Mouse (Mus musculus): ENCODE measurements around the gene Cd6. TPM values are rescaled to one million over a fixed set of nuclear protein-coding genes. Genes with fewer than 3 reads are reported as not detected.

The Cd6 gene
- total RNA-seq, 2 experiments from 2014 or later, result 0.22 to 0.52 TPM

DNA sequence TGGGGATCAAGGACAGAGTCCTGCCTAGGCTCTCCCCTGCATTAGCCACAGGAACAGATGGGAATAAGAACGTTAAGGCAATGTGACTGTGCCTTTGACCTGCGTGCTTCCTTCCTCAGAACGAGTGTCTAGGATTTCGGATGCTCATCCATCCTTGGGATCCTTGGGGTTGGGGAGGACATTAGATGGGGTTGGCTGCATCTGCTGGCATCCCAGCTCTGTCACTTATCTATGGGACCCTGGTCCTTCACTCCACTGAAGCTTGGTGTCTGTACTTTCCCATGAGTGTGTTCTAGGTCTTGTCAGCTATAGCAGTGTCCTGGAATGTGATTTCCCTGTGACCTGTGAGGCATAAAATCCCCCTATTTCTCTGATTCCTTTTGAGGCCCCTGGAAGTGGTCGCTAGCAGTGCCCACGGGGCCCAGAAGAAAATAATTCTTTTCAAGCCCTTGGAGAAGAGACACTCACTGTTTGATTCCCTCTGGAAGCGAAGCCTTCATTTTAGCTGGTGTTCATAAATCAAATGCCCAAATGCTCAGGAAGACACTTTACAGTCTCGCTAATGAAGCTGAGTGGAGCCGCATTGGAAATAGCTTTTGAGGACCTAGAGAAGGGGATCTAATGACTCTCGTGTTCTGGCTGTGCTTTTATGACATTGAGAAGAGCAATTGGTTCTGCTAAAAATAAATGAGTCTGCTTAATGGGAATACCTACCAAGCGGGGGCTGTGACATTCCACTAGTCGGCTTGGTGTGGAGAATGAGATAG is 60.2 kb downstream of the Cd6 start:
- intact Hi-C loops (cut with DNase I), result loop anchor here (2.0 kb wide), 1 partner anchor 19 kb away; no protein-coding TSS in a partner anchor
- DNase-seq, result no peak

DNA sequence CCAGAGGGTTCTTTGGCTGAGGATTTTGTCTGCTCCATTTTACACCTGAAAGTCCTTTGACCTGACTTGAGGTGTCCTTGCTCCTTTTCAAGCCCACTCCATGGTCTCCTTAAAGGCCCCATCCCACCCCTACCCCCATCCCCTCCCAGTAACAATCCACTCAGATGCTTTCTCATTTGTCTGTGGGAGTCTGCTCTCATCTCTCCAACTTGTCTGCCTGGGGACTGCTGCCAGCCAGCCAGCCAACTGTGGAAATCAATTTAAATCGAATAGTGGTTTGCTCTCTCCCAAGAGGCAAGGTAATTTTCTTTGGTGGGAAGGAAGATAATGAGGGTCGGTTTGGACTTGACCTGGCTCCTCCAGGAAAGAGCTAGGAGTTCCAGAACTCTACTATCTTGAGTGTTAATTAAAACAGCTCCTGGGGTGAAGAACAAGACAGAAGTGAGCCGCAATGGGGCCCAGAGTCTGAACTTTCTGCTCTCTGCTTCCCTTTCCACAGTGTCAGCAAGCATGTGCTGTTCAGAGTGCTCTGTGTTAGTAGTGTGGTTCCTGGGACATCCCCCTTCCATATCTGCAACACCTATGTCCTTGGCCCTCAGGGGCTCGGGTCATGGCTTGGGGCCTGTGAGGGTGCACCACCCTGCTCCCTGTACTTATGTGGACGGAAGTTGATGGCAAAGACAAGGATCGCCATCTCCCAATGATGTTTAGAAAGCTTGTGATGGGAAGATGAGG is 61.0 kb downstream of the Cd6 start:
- DNase-seq, result no peak
- intact Hi-C loops (cut with DNase I), result loop anchor here (2.0 kb wide), 1 partner anchor 20 kb away; no protein-coding TSS in a partner anchor

DNA sequence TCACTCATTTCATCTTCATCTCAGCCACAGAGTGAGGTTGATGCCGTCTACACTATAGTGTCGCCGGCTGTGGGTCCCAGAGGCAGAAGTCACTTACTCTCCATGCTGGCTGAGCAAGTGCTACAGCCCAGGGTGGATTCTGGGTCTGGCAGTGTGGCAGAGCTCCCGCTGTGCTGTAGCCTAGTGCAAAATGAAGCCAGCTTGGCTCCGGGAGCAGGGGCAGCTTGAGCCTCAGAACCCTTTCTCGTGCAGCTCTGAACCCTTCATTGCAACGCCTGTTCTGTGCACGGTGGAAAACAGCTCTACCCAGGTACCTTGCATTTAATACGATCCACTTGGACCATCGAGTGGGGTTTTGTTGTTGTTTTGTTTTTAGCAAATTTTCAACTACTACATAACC is 62.2 kb downstream of the Cd6 start:
- intact Hi-C loops (cut with DNase I), result loop anchor here (2.0 kb wide), 1 partner anchor 21 kb away; no protein-coding TSS in a partner anchor
- DNase-seq, result no peak

DNA sequence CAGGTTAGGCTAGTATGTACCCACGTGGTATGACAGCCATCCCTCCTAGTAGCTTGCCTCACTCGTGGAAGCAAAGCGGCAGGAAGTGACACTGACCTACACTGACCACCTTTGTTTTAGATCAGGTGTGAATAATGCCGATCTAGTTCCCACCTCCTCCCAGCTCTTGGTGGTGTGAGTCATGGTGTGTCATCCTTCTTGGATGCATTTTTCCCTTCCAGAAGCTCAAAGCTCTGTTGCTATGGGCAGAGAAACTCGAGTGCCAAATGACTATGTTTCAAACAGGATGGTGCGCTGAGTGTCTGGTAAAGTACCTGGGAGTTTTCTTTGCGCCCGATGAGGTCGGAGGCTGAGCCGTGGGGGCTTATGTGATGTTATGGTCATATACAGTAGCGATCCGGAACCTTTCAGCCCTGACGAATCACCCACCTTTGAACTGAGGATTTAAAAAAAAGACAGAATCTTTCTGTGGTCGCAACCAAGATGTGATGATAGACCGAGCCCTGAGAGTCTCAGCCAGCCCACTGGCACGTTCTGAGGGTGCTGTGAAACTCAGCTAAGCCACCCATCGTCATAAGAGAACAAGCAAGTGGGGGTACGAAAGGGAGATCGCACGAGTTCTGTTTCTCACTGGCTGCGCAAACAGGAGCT is 66.4 kb downstream of the Cd6 start:
- intact Hi-C loops (cut with DNase I), result no loop called here
- DNase-seq, result no peak

DNA sequence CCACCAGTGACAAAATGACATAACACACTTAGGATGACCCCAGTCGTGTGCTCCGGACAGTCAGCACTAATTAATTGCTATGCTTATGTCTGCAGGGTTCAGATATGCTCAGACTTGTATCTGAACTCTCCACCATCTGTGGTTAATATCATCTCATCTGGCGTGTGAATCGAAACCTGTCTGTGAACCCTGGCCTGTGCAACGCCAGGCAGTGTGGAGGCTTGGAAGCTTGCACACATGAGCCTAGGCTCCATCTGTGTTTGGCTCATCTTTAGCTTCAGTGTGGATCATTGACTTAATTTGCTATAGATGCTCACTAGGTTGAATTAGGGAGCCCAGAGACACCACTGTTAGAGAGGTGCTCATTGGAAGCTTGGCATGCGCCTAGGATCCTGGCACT is 67.4 kb downstream of the Cd6 start:
- no peak for DNase-seq
- intact Hi-C loops (cut with DNase I), result no loop called here

DNA sequence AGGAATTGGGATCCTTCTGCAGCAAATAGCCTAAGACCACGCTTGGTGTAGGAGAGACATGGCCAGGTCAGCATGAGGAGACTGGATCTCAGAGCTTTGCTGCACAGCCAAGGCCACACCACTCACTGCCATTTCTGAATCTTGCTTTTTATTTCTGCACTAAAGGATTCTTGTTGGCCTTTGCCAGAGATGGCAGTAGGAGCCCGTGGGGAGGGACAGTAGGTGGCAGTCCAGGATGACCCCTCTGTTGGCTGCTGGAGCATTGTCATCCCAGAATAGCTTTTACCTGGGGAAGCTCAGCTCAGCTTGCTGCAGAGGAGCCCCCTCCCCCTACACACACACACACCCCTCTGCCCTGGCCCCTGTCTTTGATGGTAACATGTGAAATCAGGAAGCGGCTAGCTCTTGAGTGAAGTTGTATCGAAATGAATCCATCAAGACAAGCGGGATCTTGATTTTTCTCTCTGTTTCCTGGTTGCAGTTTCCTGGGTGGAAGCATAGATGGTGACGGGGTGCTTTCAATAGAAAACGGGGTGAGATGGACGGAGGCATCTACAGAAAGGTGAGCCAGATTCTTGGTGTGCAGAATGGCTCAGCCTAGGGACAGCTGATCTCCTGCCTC is 68.0 kb downstream of the Cd6 start:
- intact Hi-C loops (cut with DNase I), result no loop called here

DNA sequence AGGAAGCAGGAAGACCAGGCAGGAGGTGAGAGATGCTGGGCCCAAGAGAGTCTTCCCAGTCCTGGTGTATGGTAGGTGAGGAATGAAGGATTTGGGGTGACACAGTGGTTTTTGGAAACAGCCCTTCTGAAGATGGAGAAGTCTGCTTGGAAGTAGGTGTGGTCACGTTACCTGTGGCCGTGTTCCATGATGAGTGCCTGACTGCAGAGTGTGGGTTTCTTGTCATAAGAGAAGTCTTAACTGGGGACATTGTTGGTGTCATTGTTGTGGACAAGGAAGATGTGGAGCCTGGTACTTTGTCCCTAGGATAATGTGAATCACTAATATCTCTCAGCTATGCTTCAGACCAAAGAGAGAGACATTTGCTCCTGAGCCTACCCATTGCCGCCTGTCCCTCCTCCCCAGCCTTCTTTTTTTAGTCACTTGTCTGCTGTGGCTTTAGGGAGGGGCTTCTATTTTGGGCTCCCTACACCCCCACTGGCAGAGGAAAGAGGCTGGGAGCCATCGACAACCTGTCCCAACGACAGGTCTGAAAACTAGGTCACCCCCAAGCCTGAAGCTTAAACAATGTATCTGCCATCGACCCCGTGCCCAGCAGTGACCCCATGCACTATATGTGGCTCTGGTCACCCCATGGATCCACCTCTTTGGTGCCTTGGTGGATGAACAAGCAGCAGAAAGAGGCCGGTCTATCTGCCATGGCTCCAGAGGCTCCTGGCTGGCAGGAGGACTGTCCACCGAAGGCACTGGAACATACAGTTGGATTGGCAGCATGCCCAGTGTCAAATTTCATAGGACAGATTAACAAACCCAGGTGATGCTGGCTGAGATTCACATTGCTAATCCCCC is 69.7 kb downstream of the Cd6 start:
- DNase-seq, result peak; percentile 73 to 77
- intact Hi-C loops (cut with DNase I), result no loop called here

More for the DNA sequence above, 68.0 kb downstream of the Cd6 start:
- DNase-seq, result no peak

DNA sequence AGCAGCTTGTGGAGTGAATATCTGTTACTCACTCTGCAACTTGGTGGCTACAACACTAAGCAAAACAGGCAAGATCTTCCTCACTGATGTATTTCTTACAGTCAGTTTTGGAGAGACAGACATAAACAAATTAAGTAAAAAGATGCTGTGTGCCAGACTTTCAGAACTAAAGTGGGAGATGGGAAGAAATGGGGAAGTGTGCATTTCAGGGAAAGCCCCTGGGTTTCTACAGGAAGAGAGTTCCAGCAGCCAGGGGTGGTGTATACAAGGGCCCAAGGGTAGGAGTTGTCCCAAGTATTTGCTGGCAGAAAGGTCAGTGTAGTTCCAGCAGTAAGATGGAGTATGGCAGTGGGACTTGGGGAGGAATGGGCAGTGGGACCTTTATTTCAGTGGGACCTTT is 70.3 kb downstream of the Cd6 start:
- no peak for DNase-seq
- intact Hi-C loops (cut with DNase I), result no loop called here

DNA sequence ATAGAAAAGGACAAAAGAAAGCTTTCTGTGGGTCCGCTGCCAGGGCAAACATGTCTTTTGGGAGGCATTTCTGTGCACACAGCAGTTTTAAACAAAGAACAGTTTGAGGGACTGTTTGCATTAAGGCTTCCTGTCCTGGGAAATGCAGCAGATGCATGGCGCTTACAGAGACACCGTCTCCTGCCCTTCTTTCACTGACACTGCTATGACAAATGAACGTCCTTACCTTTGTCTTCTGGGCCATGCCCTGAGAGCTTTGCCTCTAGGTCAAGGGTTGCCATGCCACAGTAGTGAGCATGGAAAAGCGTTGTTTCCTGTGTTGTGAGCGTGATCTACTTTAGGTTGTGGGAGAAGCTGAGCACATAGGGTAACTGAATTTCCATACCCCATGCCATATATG is 71.2 kb downstream of the Cd6 start:
- DNase-seq, result no peak
- intact Hi-C loops (cut with DNase I), result no loop called here

DNA sequence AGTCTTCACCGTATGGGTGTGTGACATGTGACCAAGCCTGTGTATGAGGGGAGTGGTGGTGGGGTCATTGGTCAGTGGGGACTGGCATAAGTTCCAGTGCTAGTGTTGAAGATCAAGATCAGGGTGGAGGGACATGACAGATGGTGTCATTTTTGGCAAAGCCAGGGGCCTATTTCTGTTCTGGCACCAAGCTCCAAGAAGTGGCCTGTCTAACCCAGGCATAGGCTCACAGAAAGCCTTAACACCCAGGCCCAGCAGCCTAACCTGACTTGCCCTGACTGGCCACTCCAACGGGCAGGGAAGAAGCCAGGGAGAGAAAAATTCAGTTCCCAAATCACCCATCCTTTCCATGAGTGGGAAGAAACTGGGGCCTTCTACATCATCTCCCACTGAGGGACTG is 72.3 kb downstream of the Cd6 start:
- intact Hi-C loops (cut with DNase I), result no loop called here
- DNase-seq, result no peak

DNA sequence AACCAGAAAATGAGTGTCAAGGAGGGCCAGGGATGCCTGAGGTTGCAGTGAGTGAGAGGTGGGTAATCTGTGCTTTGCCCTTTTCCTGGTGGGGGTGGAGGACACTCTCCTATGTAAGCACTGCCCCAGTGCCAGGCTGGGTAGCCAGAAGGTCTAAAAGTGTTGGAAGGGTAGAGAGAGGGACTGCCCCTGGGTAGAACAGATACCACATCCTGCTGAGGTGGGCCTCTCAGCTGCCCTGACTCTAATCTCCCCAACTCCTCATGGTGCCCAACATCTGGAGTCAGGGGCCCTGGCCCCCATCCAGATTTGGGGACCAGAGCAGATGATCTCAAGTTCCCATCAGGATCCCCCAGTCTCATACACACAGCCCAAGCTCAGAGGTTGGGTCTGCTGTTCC is 72.7 kb downstream of the Cd6 start:
- DNase-seq, result no peak
- intact Hi-C loops (cut with DNase I), result no loop called here

DNA sequence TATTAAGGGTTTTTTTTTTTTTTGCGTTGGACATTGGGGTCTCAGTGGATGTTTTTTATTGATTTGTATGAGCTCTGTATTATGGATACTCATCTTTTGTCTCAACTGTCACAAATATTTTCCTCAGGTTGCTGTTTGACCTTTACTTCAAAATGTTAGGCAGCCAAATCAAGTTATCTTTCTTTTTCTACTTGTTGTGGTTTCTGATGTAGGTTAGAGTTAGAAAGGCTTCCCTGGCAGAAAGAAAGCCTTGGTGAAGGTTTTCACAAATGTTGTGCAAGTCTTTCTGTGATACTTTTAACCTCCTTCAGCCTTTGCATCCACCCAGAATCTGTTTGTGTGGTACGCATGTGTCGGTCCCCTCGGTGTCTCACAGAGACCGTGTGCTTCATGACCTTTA is 77.2 kb downstream of the Cd6 start:
- no peak for DNase-seq
- intact Hi-C loops (cut with DNase I), result no loop called here

DNA sequence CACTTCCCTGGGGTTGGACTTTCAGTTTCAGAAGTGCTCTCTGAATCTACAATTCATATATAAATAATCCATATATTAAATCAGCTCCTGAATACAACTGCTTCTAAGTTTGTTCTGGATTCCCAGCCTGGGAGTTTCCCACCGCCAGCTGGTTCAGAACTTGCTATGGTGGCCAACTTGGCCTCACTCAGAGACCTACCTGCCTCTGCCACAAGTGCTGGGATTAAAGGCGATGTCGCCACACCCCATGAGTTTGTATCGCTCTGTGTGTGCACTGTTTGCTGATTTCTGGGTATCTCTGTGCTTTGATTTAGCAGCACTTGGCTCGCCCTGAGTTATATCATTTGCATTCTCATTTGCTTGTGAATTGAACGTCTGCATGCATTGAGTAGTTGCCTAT is 77.8 kb downstream of the Cd6 start:
- DNase-seq, result no peak
- intact Hi-C loops (cut with DNase I), result no loop called here

DNA sequence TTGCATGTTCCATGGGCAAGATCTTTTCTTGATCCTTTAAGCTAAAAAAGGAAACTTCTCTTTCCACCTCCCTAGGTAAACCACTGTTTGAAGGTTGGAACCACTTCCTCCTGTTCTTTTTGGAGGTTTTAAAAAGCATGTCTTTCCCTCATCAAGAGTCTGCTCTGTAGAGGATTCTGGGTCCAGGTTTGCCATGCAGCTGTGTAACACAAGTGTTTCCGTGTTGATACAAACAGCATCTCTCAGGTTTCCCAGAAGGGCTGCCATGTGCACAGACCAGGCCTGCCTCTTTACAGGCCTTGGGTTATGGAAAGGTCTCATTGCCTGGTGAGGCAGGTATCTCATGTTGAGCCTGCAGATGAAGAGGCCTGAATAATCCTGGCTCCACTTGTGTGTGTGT is 78.3 kb downstream of the Cd6 start:
- no peak for DNase-seq
- intact Hi-C loops (cut with DNase I), result no loop called here

DNA sequence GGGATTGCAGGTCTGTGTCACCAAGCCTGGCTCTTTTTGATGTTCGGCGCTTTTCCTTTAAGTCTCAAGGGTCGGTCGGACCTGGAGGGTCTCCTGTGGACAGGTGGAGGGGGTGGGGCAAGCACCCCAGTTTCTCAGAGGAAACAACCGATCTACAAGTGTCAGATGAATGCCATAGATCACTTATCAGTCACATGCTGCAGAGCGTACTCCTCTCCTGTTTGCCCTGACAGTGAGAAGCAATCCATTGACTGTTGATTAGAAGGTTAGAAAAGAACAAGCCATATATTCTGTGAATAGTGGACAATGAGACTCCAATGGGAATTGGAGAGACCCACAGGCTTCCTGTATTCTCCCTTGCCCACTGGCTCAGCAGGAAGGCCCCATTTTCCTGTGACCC is 79.7 kb downstream of the Cd6 start:
- intact Hi-C loops (cut with DNase I), result no loop called here
- no peak for DNase-seq

DNA sequence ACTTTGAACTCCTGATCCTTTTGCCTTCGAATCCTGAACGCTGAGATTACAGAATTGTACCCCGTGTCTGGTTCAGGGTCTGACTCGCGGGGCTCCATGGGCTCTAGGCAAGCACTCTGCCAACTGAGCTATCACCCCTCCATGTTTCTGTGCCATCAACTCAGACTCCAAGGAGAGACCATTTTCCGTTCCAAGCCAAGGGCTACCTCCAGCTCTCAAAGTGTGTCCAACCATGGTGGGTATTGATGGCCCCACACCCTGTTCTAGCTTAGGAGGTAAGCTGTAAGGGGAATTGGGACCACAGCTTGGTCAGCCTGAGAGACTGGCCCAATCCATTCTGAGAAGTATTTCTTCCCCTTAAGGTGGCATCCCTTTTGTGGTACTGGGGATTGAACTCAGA is 80.6 kb downstream of the Cd6 start:
- no peak for DNase-seq
- intact Hi-C loops (cut with DNase I), result no loop called here

DNA sequence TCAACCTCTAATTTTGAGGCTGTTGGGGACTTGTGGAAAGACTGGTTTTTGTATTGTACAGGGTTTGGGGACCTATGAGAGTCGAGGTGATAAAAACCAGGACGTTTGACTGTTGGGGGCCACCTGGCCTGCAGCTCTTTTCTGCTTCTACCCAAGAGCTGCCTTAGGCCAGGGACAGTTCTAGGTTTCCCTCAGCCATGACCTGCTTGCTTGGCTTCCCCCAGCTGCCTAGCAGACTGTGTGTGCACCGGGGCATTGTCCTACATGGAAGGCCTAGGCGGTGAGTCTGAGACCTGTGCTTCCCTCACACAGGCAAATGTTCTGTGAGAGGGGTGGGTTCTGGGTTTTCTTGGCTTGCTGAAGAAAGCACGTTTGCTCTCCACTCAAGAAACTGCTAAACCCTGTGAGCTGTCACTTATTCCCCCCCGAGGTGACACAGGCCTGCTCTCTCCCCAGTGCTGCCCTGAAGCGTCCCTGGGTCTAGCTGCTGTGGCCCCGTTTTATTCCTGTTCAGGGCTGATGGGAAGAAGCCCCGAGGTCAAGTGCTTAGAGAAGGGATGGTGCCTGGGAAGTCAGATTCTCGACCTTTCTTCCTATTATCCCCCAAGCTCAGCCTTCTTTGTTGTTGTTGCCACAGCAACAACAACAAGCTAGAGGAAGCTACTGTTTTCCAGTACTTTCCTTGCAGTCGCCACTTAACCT is 81.3 kb downstream of the Cd6 start:
- DNase-seq, result no peak
- intact Hi-C loops (cut with DNase I), result no loop called here

DNA sequence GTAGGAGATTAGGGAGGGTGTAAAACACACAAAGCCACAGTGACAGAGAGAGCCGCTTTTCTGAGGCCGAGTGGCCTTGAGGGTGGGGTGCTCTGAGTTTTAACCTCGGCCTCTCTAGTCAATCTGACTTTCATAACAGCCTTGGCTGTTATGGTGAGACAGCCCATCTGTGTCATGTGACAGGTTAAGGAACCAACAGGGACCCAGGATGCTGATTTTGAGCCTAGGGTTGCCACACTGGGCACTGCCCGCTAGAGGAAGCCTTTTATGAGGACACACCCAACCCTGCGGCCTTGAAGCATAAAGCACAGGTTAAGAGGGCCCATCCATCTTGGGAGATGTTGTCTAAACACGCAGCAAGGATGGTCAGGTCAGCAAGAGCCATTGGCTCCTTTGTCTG is 82.1 kb downstream of the Cd6 start:
- intact Hi-C loops (cut with DNase I), result no loop called here
- DNase-seq, result no peak

DNA sequence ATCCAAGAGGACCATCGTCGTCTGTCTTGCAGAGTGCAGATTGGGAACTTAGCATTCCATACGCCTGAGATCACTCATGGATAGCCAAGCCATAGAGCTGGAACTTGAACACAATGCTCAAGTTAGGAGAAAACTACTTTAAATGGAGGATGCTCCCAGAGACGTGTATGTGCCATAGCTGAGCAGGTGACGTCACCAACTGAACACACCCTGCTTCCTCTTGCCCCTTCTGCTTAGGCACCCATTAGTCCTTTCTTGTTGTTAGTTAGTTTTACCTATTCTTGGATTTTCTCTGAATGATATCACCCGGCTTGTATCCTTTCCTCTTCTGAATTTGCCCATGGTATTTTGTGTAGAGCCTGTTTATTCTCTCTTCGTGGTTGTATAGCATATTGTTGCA is 82.7 kb downstream of the Cd6 start:
- intact Hi-C loops (cut with DNase I), result no loop called here
- no peak for DNase-seq

DNA sequence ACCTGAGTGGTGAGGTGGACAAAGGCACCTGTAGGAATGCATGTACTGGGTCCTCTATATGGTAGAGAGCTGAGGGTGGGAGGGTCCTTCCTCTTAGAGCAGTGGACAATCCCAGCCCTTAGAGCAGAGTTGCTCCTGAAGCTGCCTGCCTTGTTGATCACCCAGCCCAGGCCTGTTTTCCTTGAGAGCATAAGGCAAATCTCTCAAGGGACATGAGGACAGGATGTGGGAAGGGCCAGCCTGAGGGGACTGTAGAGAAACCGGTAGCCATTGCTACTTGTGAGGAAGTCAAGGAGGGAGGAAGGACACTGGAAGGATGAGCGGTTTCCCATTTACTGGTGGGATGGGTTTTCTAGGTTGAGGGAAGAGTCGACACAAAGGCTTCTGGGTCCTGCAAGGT is 87.3 kb downstream of the Cd6 start:
- DNase-seq, result peak in 1 of 2 experiments; percentile 24
- intact Hi-C loops (cut with DNase I), result no loop called here
